Mouse (Mus musculus) thymus, postnatal 14 days (tissue): ENCODE results near the gene Atl2.

Source experiments
- DNase-seq: peaks from one replicate; pipeline ENCODE4 v3.0.0; 2021

The Atl2 gene

GRCm38 (mm10) chr17:79816896-79817295, 79.0 kb downstream of the Atl2 start:
- peak; percentile 17 for DNase-seq

DNA sequence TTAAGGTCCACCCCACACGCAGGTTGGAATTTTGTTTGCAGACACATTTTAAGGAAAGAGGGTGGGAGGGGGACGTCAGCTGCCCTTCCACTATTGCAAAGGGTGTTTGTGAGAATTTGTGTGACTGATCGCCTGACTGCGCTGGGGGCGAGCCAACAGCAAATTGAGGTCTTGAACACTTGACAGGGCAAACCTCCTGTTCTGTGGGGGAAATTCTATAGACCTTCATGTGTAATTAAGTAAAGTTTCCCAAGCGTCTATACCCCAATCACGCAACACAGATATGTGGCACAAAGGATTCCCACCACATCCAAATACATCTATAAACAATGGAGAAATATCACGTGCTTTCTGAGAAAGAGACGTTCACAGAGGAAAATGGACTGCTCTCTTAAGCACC, 85.5 kb downstream of the Atl2 start:
- no peak for DNase-seq

DNA sequence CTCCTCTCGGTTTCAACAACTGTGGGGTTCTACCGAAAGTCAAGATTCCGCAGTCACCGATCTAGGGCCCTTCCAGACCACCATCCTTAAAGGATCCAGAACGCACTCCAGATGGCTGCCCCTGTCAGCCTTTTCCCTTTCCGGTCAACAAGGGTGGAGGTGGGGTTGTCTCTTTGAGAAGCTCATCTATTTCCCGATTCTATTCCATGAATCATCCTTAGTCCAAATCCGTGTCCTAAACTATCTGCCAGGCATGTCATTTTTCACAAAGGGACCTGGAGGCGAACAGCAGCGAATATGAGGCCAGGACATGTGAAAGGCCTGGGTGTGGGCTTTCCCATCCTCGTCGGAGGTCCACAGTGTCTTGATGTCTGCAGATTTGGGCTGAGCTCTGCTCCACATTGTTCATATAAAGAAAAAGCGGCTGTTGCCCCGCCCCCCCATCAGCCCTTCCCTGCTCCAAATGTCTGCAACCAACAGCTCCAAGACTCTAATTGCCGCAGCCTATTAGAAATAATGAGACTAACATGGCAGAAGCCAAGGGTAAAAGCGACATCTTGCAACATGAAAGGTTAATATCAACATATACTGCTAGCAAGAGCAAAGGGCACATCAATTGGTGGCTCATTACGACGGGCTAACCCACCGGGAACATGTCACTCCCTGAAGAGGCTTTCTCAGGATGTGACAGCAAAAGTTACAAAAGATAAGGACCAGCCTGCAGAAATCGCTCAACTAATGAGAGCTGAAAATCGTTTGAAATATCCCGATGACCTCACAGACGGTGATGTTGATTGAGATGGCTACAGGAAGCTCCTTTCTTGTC, 86.2 kb downstream of the Atl2 start:
- DNase-seq, result no peak

- no peak for DNase-seq
These were observed 88.5 kb downstream of the Atl2 start for GRCm38 (mm10) chr17:79807237-79807930.

DNA sequence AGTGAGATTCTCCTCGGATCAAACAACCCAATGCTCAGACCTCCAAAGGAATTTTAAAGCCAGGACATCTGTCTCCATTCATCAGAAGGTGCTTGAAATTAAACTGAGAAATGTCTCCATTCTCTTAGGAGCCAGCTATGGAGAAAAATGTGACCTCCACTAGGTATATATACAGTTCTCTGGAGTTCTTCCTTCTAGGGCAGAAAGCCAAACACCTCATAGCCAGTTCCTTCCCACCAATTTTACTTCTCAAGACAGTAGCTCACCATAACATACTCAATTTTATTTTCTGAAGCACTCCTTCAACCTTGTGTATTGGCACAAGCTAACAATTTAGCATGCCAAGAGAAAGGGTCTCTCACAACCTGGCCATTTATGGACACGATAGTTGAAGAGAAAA, 91.2 kb downstream of the Atl2 start:
- no peak for DNase-seq

GRCm38 (mm10) chr17:79802056-79802455, 93.9 kb downstream of the Atl2 start:
- no peak for DNase-seq

DNA sequence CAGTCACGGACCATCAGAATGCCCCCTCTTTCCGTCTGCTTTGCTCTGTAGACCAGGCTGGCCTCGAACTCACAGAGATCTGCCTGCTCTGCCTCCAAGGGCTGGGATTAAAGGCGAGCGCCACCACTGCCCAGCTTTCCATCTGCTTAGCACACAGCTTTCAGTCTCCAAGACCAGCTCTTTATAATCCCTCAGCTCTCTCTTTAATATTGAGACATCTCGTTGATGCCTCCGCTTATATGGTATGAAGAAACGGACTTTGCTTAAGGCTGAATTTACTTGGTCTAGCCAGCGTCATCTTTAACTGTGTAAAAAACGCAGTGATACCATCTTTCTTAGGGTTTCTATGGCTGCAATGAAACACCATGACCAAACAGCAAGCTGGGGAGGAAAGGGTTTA, 97.1 kb downstream of the Atl2 start:
- no peak for DNase-seq
